Mouse (Mus musculus): ENCODE data around the gene Cys1.

GRCm38 (mm10) chr12:24650415-24651062 lies 31.1 kb downstream of the Cys1 start:
- no peak for TF ChIP-seq CTCF (IDR thresholded peaks at IDR 0.05; ENCODE audit: borderline replicate concordance, control insufficient read depth, extremely low read depth, insufficient read depth, low read length, poor library complexity)
- no peak for TF ChIP-seq POLR2A (IDR thresholded peaks at IDR 0.05; ENCODE audit: control insufficient read depth, extremely low read depth, insufficient read depth, low read length, poor library complexity)

All from thymus, adult 2 months (tissue).